Mouse (Mus musculus) NIH3T3 (cell line): ENCODE data around the gene Olfr1283.
"Not testable (repeated sequence)": the region's sequence is repeated elsewhere in the genome, so short reads cannot be mapped to it uniquely, and the experiment has no call there.

ENCODE experiments used
- DNase-seq: peaks from one replicate; pipeline ENCODE4 v3.0.0-alpha.2; 2012; ENCODE audit warnings: low read depth

Gene Olfr1283

DNA sequence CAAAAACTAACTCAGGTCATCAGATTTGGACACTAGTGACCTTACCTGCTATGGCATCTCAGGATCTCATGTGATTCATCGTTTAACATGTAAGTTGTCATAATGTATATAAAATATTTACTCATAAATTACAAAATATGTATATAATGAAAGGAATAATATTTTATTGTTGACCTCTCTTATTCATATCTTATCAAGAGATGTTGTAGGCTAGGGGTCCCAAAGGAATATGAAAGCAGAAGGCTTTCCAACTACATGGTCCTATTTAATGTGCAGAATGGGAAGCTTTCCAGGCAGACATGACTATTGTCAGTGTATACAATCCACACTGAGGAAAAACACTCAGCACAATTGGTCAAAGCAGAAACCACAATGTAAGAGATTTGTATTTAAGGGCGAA lies at the start of gene Olfr1283:
Olfr1283 (plus strand) TSS at position 301 of the 400 bp plus-strand sequence.
- no peak for DNase-seq

- DNase-seq: no peak
Observed at GRCm38 (mm10) chr2:111326220-111326619, 40.4 kb upstream of the Olfr1283 start, which contains the start of gene Olfr1281. Gene Olfr1281, plus strand, starts transcription at chr2:111326520.

GRCm38 (mm10) chr2:111333721-111334120 lies 32.9 kb upstream of the Olfr1283 start:
- not testable (repeated sequence) for DNase-seq

- no peak for DNase-seq
Observed at GRCm38 (mm10) chr2:111335976-111336375, 30.6 kb upstream of the Olfr1283 start, which contains the start of gene Olfr1282. Gene Olfr1282, minus strand, starts transcription at chr2:111336076.

DNA sequence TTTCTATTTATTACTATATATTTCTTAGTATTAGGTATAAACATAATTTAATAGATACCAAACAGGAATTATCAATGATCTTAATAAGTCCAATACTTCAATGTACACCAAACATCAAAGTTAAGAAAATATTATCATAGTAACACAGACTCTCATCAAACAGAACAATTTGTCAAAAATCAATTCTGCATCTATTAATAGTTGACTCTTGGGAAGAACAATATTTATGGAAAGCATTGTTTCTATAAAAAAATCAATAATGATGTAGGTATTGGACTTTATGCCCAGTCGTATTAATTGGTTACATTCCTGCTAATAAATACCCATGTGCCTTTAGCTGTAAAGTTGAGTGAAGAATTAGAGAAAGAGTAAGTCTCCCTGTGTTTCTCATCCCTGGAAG lies 8.6 kb downstream of the Olfr1283 start, which contains the start of gene Olfr1284:
Olfr1284 (plus strand) TSS at position 301 of the 400 bp plus-strand sequence.
- no peak for DNase-seq
